Mouse (Mus musculus): ENCODE results near the gene Nfatc4. TPM values are rescaled to one million over a fixed set of nuclear protein-coding genes. Genes with fewer than 3 reads are reported as not detected.

Gene Nfatc4
- polyA plus RNA-seq, 1 experiment: not detected

- Histone ChIP-seq H3K4me1 (ENCODE audit: control insufficient read depth, insufficient read depth, low read length) (peaks cover 6% of the 10 kb centered on the region), H3K27ac (ENCODE audit: insufficient read depth, low read depth, low read length) (no peak overlapping the region), H3K4me3 (ENCODE audit: insufficient read depth, low read depth, low read length) (peak overlapping the region; percentile 21)
- no peak for TF ChIP-seq POLR2A (IDR thresholded peaks at IDR 0.05; ENCODE audit: insufficient read depth, low read depth, low read length)
- TF ChIP-seq CTCF (IDR thresholded peaks at IDR 0.05; ENCODE audit: insufficient read depth, low read depth, low read length): no peak
- WGBS: 27% methylated on average over 16 of the region's 16 CpGs
Measured at GRCm38 (mm10) chr14:55814885-55815284, 8.1 kb upstream of the Nfatc4 start.

GRCm38 (mm10) chr14:55815310-55815751, 7.6 kb upstream of the Nfatc4 start:
- Histone ChIP-seq H3K4me1 (ENCODE audit: control insufficient read depth, insufficient read depth, low read length) (peaks cover 6% of the 10 kb centered on the region), H3K4me3 (ENCODE audit: insufficient read depth, low read depth, low read length) (peak overlapping the region; percentile 21), H3K27ac (ENCODE audit: insufficient read depth, low read depth, low read length) (no peak overlapping the region)
- TF ChIP-seq CTCF (IDR thresholded peaks at IDR 0.05; ENCODE audit: insufficient read depth, low read depth, low read length) (no peak), POLR2A (IDR thresholded peaks at IDR 0.05; ENCODE audit: insufficient read depth, low read depth, low read length) (no peak)
- WGBS: 23% methylated on average over 17 of the region's 17 CpGs

GRCm38 (mm10) chr14:55819845-55820405, 3.0 kb upstream of the Nfatc4 start:
- H3K27ac ChIP-seq (ENCODE audit: insufficient read depth, low read depth, low read length): no peak overlapping the region
- WGBS: 86% methylated on average over 7 of the region's 7 CpGs
- H3K4me3 ChIP-seq (ENCODE audit: insufficient read depth, low read depth, low read length): no peak overlapping the region
- peaks cover 22% of the 10 kb centered on the region for H3K4me1 ChIP-seq (ENCODE audit: control insufficient read depth, insufficient read depth, low read length)
- TF ChIP-seq CTCF (IDR thresholded peaks at IDR 0.05; ENCODE audit: insufficient read depth, low read depth, low read length) (no peak), POLR2A (IDR thresholded peaks at IDR 0.05; ENCODE audit: insufficient read depth, low read depth, low read length) (no peak)

- WGBS: 87% methylated on average over 9 of the region's 9 CpGs
- H3K4me1 ChIP-seq (ENCODE audit: control insufficient read depth, insufficient read depth, low read length): peaks cover 23% of the 10 kb centered on the region
- no peak overlapping the region for H3K27ac ChIP-seq (ENCODE audit: insufficient read depth, low read depth, low read length)
- TF ChIP-seq CTCF (IDR thresholded peaks at IDR 0.05; ENCODE audit: insufficient read depth, low read depth, low read length) (no peak), POLR2A (IDR thresholded peaks at IDR 0.05; ENCODE audit: insufficient read depth, low read depth, low read length) (no peak)
- H3K4me3 ChIP-seq (ENCODE audit: insufficient read depth, low read depth, low read length): no peak overlapping the region
Measured at GRCm38 (mm10) chr14:55820576-55820975, 2.4 kb upstream of the Nfatc4 start.

GRCm38 (mm10) chr14:55822435-55822990, 431 bp upstream of the Nfatc4 start:
- TF ChIP-seq POLR2A (IDR thresholded peaks at IDR 0.05; ENCODE audit: insufficient read depth, low read depth, low read length): no peak
- TF ChIP-seq CTCF (IDR thresholded peaks at IDR 0.05; ENCODE audit: insufficient read depth, low read depth, low read length): peak; percentile 56
- H3K27ac ChIP-seq (ENCODE audit: insufficient read depth, low read depth, low read length): no peak overlapping the region

GRCm38 (mm10) chr14:55824001-55824480, 1.1 kb downstream of the Nfatc4 start:
- TF ChIP-seq CTCF (IDR thresholded peaks at IDR 0.05; ENCODE audit: insufficient read depth, low read depth, low read length): 0 out of 2 replicates have a peak, but pooled peaks have one; percentile 2
- TF ChIP-seq POLR2A (IDR thresholded peaks at IDR 0.05; ENCODE audit: insufficient read depth, low read depth, low read length): no peak
- 35% methylated on average over 10 of the region's 10 CpGs for WGBS
- peaks cover 31% of the 10 kb centered on the region for H3K4me1 ChIP-seq (ENCODE audit: control insufficient read depth, insufficient read depth, low read length)
- no peak overlapping the region for H3K27ac ChIP-seq (ENCODE audit: insufficient read depth, low read depth, low read length)
- H3K4me3 ChIP-seq (ENCODE audit: insufficient read depth, low read depth, low read length): peak overlapping the region; percentile 40

More at GRCm38 (mm10) chr14:55822435-55822990, 431 bp upstream of the Nfatc4 start:
- H3K4me1 ChIP-seq (ENCODE audit: control insufficient read depth, insufficient read depth, low read length): peaks cover 31% of the 10 kb centered on the region
- H3K4me3 ChIP-seq (ENCODE audit: insufficient read depth, low read depth, low read length): no peak overlapping the region
- WGBS: 6% methylated on average over 13 of the region's 13 CpGs

GRCm38 (mm10) chr14:55824481-55825215, 1.7 kb downstream of the Nfatc4 start:
- WGBS: 7% methylated on average over 32 of the region's 32 CpGs
- Histone ChIP-seq H3K4me3 (ENCODE audit: insufficient read depth, low read depth, low read length) (peak overlapping the region; percentile 36), H3K4me1 (ENCODE audit: control insufficient read depth, insufficient read depth, low read length) (peaks cover 31% of the 10 kb centered on the region), H3K27ac (ENCODE audit: insufficient read depth, low read depth, low read length) (no peak overlapping the region)
- TF ChIP-seq POLR2A (IDR thresholded peaks at IDR 0.05; ENCODE audit: insufficient read depth, low read depth, low read length) (no peak), CTCF (IDR thresholded peaks at IDR 0.05; ENCODE audit: insufficient read depth, low read depth, low read length) (0 out of 2 replicates have a peak, but pooled peaks have one; percentile 3)

GRCm38 (mm10) chr14:55825216-55826051, 2.5 kb downstream of the Nfatc4 start:
- Histone ChIP-seq H3K27ac (ENCODE audit: insufficient read depth, low read depth, low read length) (no peak overlapping the region), H3K4me3 (ENCODE audit: insufficient read depth, low read depth, low read length) (peak overlapping the region; percentile 36), H3K4me1 (ENCODE audit: control insufficient read depth, insufficient read depth, low read length) (peaks cover 31% of the 10 kb centered on the region)
- TF ChIP-seq POLR2A (IDR thresholded peaks at IDR 0.05; ENCODE audit: insufficient read depth, low read depth, low read length) (no peak), CTCF (IDR thresholded peaks at IDR 0.05; ENCODE audit: insufficient read depth, low read depth, low read length) (0 out of 2 replicates have a peak, but pooled peaks have one; percentile 0)
- 3% methylated on average over 28 of the region's 37 CpGs for WGBS

Data from olfactory bulb, adult 2 months (tissue).